Mouse (Mus musculus) lung, adult 2 months (tissue): ENCODE results near the gene Slc7a5. TPM values are rescaled to one million over a fixed set of nuclear protein-coding genes. Genes with fewer than 3 reads are reported as not detected.

ENCODE experiments used
- DNase-seq: peaks from one replicate; pipeline ENCODE4 v3.0.0; 2022
- H3K4me1 ChIP-seq: fragments of 200-500 bp; 2 replicates; pipeline ENCODE4 v1.6.1; 2011; ENCODE audit warnings: low read length; ENCODE audit not compliant: control insufficient read depth, insufficient read depth
- H3K4me3 ChIP-seq: fragments of 200-500 bp; replicated peaks from 2 replicates; pipeline ENCODE3; 2011; ENCODE audit warnings: low read depth, mild to moderate bottlenecking, control low read depth, low read length; ENCODE audit errors: extremely low read depth
- CTCF ChIP-seq: fragments of 200-500 bp; IDR thresholded peaks from 2 replicates; pipeline ENCODE4 v1.5.1; 2011; ENCODE audit warnings: mild to moderate bottlenecking, low read length, control low read depth; ENCODE audit not compliant: insufficient read depth
- POLR2A ChIP-seq: fragments of 200-500 bp; IDR thresholded peaks from 2 replicates; pipeline ENCODE4 v1.6.1; 2011; ENCODE audit warnings: low read depth, mild to moderate bottlenecking, control low read depth, low read length, borderline replicate concordance; ENCODE audit errors: extremely low read depth
- WGBS: fragments of 180-500 bp; shearing (Covaris S2); methylation state at CpG from one replicate; pipeline ENCODE4 v1.1.7; 2018; 5-methylcytosine and 5-hydroxymethylcytosine counted together
- polyA plus RNA-seq: library from polyadenylated mRNA; depleted of rRNA; stranded (reverse); fragments of >200 nt; gene quantifications from 2 replicates; pipeline ENCODE4 v1.2.3, GENCODE M21; 2012

Gene Slc7a5
- polyA plus RNA-seq, 1 experiment: 12.1 TPM

DNA sequence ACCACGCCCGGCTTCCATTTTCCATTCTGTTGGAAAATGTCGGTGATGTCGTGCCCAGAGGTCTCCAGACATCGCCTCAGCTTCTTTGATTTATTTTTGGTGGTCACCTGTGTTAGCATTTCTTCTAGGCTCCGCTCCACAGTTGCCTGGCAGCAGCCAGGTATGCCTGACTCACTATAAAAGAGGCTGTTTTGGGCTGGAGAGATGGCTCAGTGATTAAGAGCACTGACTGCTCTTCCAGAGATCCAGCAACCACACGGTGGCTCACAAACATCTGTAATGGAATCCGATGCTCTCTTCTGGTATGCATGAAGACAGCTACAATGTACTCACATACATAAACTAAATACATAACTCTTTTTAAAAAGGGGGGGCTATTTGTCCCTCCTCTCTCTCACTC is 18.8 kb upstream of the Slc7a5 start:
- WGBS: 56% methylated on average over 8 of the region's 8 CpGs
- peaks cover 6% of the 10 kb centered on the region for H3K4me1 ChIP-seq
- no peak overlapping the region for H3K4me3 ChIP-seq
- TF ChIP-seq POLR2A (no peak), CTCF (no peak)
- DNase-seq: no peak

GRCm38 (mm10) chr8:121925624-121926023 is 18.1 kb upstream of the Slc7a5 start:
- peak; percentile 68 for DNase-seq
- 27% methylated on average over 10 of the region's 10 CpGs for WGBS
- peaks cover 6% of the 10 kb centered on the region for H3K4me1 ChIP-seq
- H3K4me3 ChIP-seq: no peak overlapping the region
- TF ChIP-seq POLR2A (no peak), CTCF (peak; percentile 88)

DNA sequence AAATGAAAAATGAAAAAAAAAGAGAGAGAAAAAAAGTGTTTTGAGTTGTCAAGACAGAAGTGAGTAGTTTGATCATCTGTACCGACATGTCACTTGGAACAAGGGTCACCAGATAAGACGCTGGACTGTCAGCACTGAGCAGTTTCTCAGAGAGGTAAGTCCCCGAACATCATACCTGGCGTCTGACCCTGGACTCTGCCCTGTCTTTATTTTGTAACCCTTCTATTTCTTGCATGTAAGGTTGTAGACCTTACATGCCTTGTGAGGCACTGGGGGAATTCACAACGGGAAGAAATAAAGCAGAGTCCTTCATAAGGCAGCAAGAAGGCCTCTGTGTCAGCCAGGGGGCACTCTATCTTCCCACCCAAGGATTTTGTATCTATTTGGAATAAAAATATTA is 17.2 kb upstream of the Slc7a5 start:
- no peak for DNase-seq
- Histone ChIP-seq H3K4me3 (no peak overlapping the region), H3K4me1 (peaks cover 6% of the 10 kb centered on the region)
- no peak for TF ChIP-seq POLR2A
- WGBS: 77% methylated on average over 5 of the region's 5 CpGs

DNA sequence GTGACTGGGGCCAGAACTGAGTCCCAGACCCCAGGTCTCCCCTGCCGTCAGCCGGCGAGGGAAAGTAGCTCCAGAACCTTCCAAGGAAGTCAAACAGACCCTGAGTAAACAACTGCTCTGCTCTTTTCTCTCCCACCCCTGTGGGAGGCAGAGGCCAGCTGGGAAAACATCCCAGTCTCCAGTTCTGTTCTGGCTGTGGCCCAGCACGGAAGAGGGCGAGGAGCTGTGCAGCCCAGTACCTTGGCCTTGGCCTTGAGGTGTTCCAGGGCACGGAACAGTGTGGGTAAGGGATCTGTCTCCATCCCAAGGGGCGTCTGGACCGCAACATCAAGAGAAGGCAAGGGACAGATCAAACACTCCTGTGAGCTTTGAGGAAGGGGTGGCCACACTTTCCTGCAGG is 14.6 kb upstream of the Slc7a5 start:
- no peak for TF ChIP-seq POLR2A
- TF ChIP-seq CTCF: no peak
- Histone ChIP-seq H3K4me1 (peaks cover 6% of the 10 kb centered on the region), H3K4me3 (no peak overlapping the region)
- WGBS: 19% methylated on average over 8 of the region's 8 CpGs
- DNase-seq: peak; percentile 48

DNA sequence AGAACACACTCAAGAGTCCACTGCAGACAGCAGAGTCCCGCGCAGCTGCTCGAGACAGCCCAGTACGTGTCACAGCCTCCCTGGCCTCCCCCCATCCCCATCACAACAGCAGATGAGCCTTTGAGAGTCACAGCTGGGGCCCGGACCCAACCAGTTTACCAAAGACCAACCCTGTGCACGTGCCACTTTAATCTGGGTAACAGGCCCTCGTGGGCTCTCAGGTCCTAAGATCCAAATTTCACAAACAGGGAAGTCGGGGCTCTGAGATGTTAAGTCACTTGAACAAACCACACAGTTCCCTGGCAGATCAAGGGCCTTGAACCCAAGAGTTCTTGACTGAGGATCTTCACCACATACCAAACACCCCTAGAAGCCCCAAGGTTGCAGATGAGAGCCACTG is 14.1 kb upstream of the Slc7a5 start:
- TF ChIP-seq POLR2A (no peak), CTCF (no peak)
- 52% methylated on average over 8 of the region's 8 CpGs for WGBS
- Histone ChIP-seq H3K4me1 (peaks cover 6% of the 10 kb centered on the region), H3K4me3 (no peak overlapping the region)
- DNase-seq: no peak

- DNase-seq: no peak
- no peak overlapping the region for H3K4me3 ChIP-seq
- peaks cover 6% of the 10 kb centered on the region for H3K4me1 ChIP-seq
- 31% methylated on average over 3 of the region's 3 CpGs for WGBS
- no peak for TF ChIP-seq POLR2A
- no peak for TF ChIP-seq CTCF
These were observed 12.2 kb upstream of the Slc7a5 start for GRCm38 (mm10) chr8:121919731-121920130.

GRCm38 (mm10) chr8:121919158-121919557 is 11.7 kb upstream of the Slc7a5 start:
- 48% methylated on average over 4 of the region's 4 CpGs for WGBS
- Histone ChIP-seq H3K4me1 (peaks cover 6% of the 10 kb centered on the region), H3K4me3 (no peak overlapping the region)
- DNase-seq: no peak
- TF ChIP-seq CTCF: no peak

DNA sequence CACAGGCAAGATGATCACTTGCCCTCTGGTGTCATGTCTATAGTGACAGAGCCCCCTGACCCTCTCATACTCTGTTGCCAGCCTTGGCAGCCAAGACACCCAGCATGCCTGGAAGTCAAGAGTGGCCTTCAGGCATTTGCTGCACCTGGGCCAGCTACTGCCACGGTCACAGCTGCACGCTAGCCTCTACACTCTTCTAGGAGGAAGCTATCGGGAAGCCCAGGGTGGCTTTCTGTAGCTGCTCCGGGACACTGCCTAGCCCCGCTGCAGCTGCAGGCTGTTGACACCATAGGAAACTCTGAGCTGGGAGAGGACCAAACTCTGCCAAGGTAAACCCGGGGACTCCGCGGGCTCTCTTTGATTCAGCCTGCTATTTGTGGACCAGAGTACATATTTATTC is 5.9 kb upstream of the Slc7a5 start:
- 51% methylated on average over 8 of the region's 8 CpGs for WGBS
- TF ChIP-seq POLR2A (no peak), CTCF (no peak)
- no peaks in the 10 kb centered on the region for H3K4me1 ChIP-seq
- H3K4me3 ChIP-seq: no peak overlapping the region
- DNase-seq: no peak

DNA sequence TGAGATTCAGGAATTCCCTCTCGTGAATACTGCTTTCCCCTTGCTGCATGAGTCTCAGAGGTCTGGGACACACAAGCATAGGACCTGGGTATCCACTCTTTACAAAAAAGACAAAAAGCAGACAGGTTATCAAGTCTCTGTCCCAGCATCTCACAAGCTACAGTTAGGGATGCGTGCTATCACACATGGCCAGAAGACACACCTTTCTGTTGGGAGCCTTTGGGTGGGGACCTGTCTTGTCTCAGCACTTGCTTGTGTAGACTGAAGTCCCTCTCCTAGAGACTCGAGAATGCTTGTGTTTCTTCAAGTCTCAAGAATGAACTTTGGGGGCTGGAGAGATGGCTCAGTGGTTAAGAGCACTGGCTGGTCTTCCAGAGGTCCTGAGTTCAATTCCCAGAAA is 5.3 kb upstream of the Slc7a5 start:
- DNase-seq: no peak
- Histone ChIP-seq H3K4me1 (peaks cover 2% of the 10 kb centered on the region; the same call in 1 of the 2 replicates), H3K4me3 (no peak overlapping the region)
- TF ChIP-seq CTCF: no peak
- WGBS: 59% methylated on average over 3 of the region's 3 CpGs

GRCm38 (mm10) chr8:121911987-121912386 is 4.5 kb upstream of the Slc7a5 start:
- 68% methylated on average over 7 of the region's 7 CpGs for WGBS
- no peak for DNase-seq
- no peak overlapping the region for H3K4me3 ChIP-seq
- TF ChIP-seq CTCF: no peak
- no peak for TF ChIP-seq POLR2A
- H3K4me1 ChIP-seq: peaks cover 4% of the 10 kb centered on the region; the same call in 1 of the 2 replicates

DNA sequence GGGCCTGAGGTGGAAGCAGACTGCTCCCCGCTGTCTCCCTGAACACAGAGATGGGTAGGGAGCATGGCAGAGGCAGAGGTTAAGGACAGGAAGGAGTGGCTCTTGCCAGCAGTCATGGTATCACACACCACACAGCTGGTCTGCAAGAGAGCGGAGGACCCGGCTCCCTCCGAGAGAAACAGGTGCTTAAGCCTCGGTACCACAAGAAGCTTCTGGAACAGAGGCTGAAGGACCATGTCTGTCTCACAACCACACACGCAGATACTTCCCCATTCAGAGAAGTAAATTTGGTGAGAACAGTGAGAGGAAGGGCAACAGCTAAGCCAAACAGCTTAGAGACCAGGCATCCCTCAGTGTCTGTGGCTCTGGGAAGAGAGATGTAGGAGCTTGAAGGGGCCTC is 3.9 kb upstream of the Slc7a5 start:
- WGBS: 81% methylated on average over 6 of the region's 6 CpGs
- Histone ChIP-seq H3K4me1 (peaks cover 6% of the 10 kb centered on the region; the same call in 1 of the 2 replicates), H3K4me3 (no peak overlapping the region)
- DNase-seq: no peak
- TF ChIP-seq POLR2A (no peak), CTCF (no peak)
